Mouse (Mus musculus) forebrain, embryonic 15.5 days (tissue): ENCODE measurements around the gene Tceal5. TPM values are rescaled to one million over a fixed set of nuclear protein-coding genes. Genes with fewer than 3 reads are reported as not detected.
"Not testable (repeated sequence)": the region's sequence is repeated elsewhere in the genome, so short reads cannot be mapped to it uniquely, and the experiment has no call there.

Experiments used
- ATAC-seq: fragments of 200-750 bp; cut with Nextera tagmentation; replicated peaks from 2 replicates; pipeline ENCODE4 v1.8.0; 2017; ENCODE audit warnings: mild to moderate bottlenecking, moderate TSS enrichment, moderate library complexity
- H3K27ac ChIP-seq: fragments of 300-500 bp; sonication (generic); replicated peaks from 2 replicates; pipeline ENCODE4 v1.5.1; 2015; ENCODE audit warnings: mild to moderate bottlenecking, inconsistent platforms
- H3K27me3 ChIP-seq: fragments of 300-500 bp; sonication (generic); 2 replicates; pipeline ENCODE4 v1.6.1; 2015; ENCODE audit warnings: inconsistent platforms
- H3K36me3 ChIP-seq: fragments of 300-500 bp; sonication (generic); 2 replicates; pipeline ENCODE4 v1.6.1; 2015; ENCODE audit warnings: mild to moderate bottlenecking, inconsistent platforms
- H3K4me1 ChIP-seq: fragments of 300-500 bp; sonication (generic); 2 replicates; pipeline ENCODE4 v1.6.1; 2015; ENCODE audit warnings: inconsistent platforms
- H3K4me2 ChIP-seq: fragments of 300-500 bp; sonication (generic); replicated peaks from 2 replicates; pipeline ENCODE4 v1.6.1; 2015; ENCODE audit warnings: mild to moderate bottlenecking, inconsistent platforms
- H3K4me3 ChIP-seq: fragments of 300-500 bp; sonication (generic); 2 replicates; pipeline ENCODE4 v1.5.1; 2015; ENCODE audit warnings: mild to moderate bottlenecking, inconsistent platforms
- H3K9ac ChIP-seq: fragments of 300-500 bp; sonication (generic); replicated peaks from 2 replicates; pipeline ENCODE4 v1.6.1; 2015; ENCODE audit warnings: mild to moderate bottlenecking, inconsistent platforms
- H3K9me3 ChIP-seq: fragments of 300-500 bp; sonication (generic); 2 replicates; pipeline ENCODE4 v1.6.1; 2016; ENCODE audit warnings: inconsistent platforms
- WGBS: fragments of 180-500 bp; shearing (Covaris S2); methylation state at CpG from one replicate; pipeline ENCODE4 v1.1.7; 2015; ENCODE audit warnings: mixed read lengths; 5-methylcytosine and 5-hydroxymethylcytosine counted together
- polyA plus RNA-seq: library from polyadenylated mRNA; unstranded; fragments of >200 nt; fragmentation: Nextera tagmentation; extraction: Ambion mirVana; gene quantifications from 2 replicates; pipeline ENCODE4 v1.2.1, GENCODE M21; 2015

The Tceal5 gene
- polyA plus RNA-seq, 1 experiment from 2014 or later, result 17.5 TPM

GRCm38 (mm10) chrX:136214729-136215677, 11.3 kb upstream of the Tceal5 start, which contains the start of the genes Tceal7 and Bex1:
Gene Tceal7 (plus strand): TSS chrX:136214779.
Gene Bex1 (minus strand): TSS chrX:136215513.
- ATAC-seq, result peak; percentile 96
- WGBS, result 21% methylated on average over 18 of the region's 67 CpGs
- not testable (repeated sequence) for H3K36me3 ChIP-seq, H3K9me3 ChIP-seq, H3K27ac ChIP-seq, H3K27me3 ChIP-seq, H3K4me1 ChIP-seq
- H3K4me2 ChIP-seq, result peak within 1 kb of the TSS; percentile 39
- peak within 1 kb of the TSS; percentile 46 for H3K9ac ChIP-seq
- H3K4me3 ChIP-seq, result peak within 1 kb of the TSS; percentile 45

GRCm38 (mm10) chrX:136213396-136213795, 9.7 kb upstream of the Tceal5 start:
- H3K36me3 ChIP-seq, result no peaks in the 10 kb centered on the region
- no peaks in the 10 kb centered on the region for H3K9me3 ChIP-seq
- H3K4me3 ChIP-seq, result no peak overlapping the region
- H3K27me3 ChIP-seq, result no peaks in the 10 kb centered on the region
- H3K4me1 ChIP-seq, result no peaks in the 10 kb centered on the region
- no peak overlapping the region for H3K4me2 ChIP-seq
- no peak overlapping the region for H3K9ac ChIP-seq
- 75% methylated on average over 2 of the region's 2 CpGs for WGBS
- H3K27ac ChIP-seq, result no peak overlapping the region
- ATAC-seq, result no peak

DNA sequence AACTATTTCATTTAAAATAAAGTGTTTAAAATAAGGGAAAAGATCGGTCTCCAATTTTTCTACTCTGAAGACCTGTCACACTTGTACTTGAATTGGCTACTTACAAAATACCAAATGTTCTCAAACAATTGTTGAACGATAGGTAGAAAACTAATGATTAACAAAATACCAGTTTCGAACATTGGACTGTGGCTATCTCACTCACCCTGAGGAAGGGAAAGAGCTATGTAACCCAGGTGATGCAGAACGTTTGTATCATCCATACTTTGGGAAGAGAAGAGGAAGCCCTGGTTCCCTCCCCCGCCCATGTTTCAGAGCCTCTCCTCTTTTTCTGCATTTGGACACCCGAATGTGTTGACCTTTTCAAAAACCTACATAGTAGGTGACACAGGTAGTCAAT, 730 bp upstream of the Tceal5 start:
- 76% methylated on average over 6 of the region's 6 CpGs for WGBS
- H3K9me3 ChIP-seq, result no peaks in the 10 kb centered on the region
- ATAC-seq, result no peak

DNA sequence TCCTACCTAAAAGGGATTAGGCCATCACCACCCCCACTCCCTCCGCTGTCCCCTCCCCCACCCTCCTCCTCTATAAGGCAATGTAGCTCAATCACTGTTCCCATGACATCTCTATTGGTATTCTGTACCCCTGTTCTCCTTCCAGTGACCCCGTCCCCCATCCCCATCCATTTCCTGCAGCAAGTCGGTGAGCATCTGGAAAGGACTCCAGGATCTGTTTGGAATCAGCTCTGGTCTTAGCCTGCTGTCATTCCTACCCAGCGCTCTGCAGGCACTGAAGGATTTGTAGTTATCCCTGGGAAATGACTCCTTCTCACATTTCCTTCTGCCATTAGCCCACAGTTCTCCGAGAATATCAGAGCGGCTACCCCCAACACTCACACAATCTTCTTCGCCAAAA, 419 bp downstream of the Tceal5 start:
- H3K9ac ChIP-seq, result peak overlapping the region; percentile 47
- peak overlapping the region; percentile 55 for H3K27ac ChIP-seq
- no peaks in the 10 kb centered on the region for H3K4me1 ChIP-seq
- ATAC-seq, result no peak; the same call in none of the 2 replicates
- 20% methylated on average over 7 of the region's 7 CpGs for WGBS
- H3K36me3 ChIP-seq, result no peaks in the 10 kb centered on the region
- peak overlapping the region; percentile 51 for H3K4me2 ChIP-seq
- no peaks in the 10 kb centered on the region for H3K9me3 ChIP-seq
- H3K4me3 ChIP-seq, result peak overlapping the region; percentile 47
- H3K27me3 ChIP-seq, result no peaks in the 10 kb centered on the region

More for the DNA sequence above, 730 bp upstream of the Tceal5 start:
- no peak overlapping the region for H3K4me3 ChIP-seq
- H3K4me1 ChIP-seq, result no peaks in the 10 kb centered on the region
- no peak overlapping the region for H3K27ac ChIP-seq
- no peak overlapping the region for H3K4me2 ChIP-seq
- no peak overlapping the region for H3K9ac ChIP-seq
- no peaks in the 10 kb centered on the region for H3K36me3 ChIP-seq
- no peaks in the 10 kb centered on the region for H3K27me3 ChIP-seq

- 42% methylated on average over 1 of the region's 1 CpGs for whole genome bisulfite sequencing
These were observed 6.8 kb downstream of the Tceal5 start for GRCm38 (mm10) chrX:136196873-136197272.

DNA sequence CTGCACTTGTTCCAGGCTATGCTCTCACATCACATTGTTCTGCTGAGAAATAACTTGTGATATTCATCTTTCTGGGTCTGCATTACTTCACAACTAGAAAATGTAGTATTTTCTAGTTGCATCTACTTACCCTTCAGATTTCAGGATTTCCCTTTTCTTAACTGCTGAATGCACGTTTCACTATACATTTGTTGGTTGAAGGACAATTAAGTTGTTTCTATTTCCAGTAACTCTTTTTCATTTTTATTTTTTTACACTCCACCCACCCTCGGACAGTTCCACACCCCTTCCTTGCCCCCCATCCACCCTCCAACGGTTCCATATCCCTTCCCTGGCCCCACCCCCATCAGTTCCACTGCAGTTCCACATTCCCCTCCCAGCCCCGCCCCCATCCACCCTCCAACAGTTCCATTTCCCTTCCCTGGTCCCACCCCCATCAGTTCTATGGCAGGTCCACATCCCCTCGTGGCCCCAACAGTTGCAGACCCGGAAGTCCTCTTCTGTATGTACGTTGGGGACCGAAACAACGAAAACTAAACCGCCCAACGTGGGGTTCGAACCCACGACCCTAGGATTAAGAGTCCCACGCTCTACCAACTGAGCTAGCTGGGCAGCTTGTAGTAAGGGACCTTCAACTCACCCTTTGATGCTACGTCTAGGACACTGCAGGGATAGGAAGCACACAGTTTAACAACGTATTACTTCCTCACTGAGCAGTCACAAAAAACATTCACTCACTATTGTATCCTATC, 8.3 kb downstream of the Tceal5 start:
- 81% methylated on average over 16 of the region's 16 CpGs for WGBS
- no peak for ATAC-seq

More at GRCm38 (mm10) chrX:136196873-136197272, 6.8 kb downstream of the Tceal5 start:
- no peak for ATAC-seq
- Histone ChIP-seq H3K4me1 (no peaks in the 10 kb centered on the region), H3K4me3 (no peak overlapping the region), H3K9ac (no peak overlapping the region), H3K27ac (no peak overlapping the region), H3K4me2 (no peak overlapping the region), H3K27me3 (no peaks in the 10 kb centered on the region), H3K36me3 (no peaks in the 10 kb centered on the region), H3K9me3 (no peaks in the 10 kb centered on the region)

DNA sequence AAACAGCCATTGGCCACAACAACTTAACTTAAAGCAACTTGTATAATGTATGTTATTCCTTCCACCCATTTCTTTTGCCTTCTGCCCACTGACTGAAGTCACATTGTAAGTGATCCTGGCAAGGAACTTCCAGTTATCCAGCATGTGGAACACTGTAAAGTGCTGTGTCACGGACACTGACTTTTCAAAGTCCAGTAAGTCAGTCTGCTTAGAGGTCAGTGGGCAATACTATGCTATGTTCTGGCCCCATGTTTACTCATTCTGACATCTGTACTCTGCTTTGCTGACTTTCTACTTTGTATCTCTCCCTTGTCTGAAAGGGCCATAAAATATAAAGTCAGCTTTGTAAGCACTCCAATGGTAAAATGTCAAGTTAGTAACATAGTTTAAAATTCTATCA, 20.6 kb downstream of the Tceal5 start:
- Histone ChIP-seq H3K9ac (no peak overlapping the region), H3K27me3 (no peaks in the 10 kb centered on the region), H3K36me3 (no peaks in the 10 kb centered on the region), H3K9me3 (no peaks in the 10 kb centered on the region), H3K27ac (no peak overlapping the region), H3K4me3 (no peak overlapping the region), H3K4me2 (no peak overlapping the region), H3K4me1 (no peaks in the 10 kb centered on the region)
- 95% methylated on average over 1 of the region's 1 CpGs for WGBS
- no peak for ATAC-seq

More for the DNA sequence above, 8.3 kb downstream of the Tceal5 start:
- no peak overlapping the region for H3K4me2 ChIP-seq
- H3K4me3 ChIP-seq, result no peak overlapping the region
- no peak overlapping the region for H3K27ac ChIP-seq
- H3K27me3 ChIP-seq, result no peaks in the 10 kb centered on the region
- no peak overlapping the region for H3K9ac ChIP-seq
- H3K9me3 ChIP-seq, result no peaks in the 10 kb centered on the region
- no peaks in the 10 kb centered on the region for H3K4me1 ChIP-seq
- H3K36me3 ChIP-seq, result no peaks in the 10 kb centered on the region

GRCm38 (mm10) chrX:136180897-136181553, 22.7 kb downstream of the Tceal5 start:
- ATAC-seq, result no peak
- no peaks in the 10 kb centered on the region for H3K27me3 ChIP-seq
- H3K9me3 ChIP-seq, result no peaks in the 10 kb centered on the region
- H3K9ac ChIP-seq, result no peak overlapping the region
- H3K36me3 ChIP-seq, result no peaks in the 10 kb centered on the region
- no peak overlapping the region for H3K27ac ChIP-seq
- no peaks in the 10 kb centered on the region for H3K4me1 ChIP-seq
- no peak overlapping the region for H3K4me2 ChIP-seq
- no peak overlapping the region for H3K4me3 ChIP-seq
- whole genome bisulfite sequencing, result 20% methylated on average over 11 of the region's 11 CpGs

GRCm38 (mm10) chrX:136172786-136173185, 30.9 kb downstream of the Tceal5 start:
- no peak for ATAC-seq
- peak overlapping the region; percentile 59 for H3K4me3 ChIP-seq
- 25% methylated on average over 10 of the region's 10 CpGs for WGBS
- peaks cover 4% of the 10 kb centered on the region; the same call in 1 of the 2 replicates for H3K4me1 ChIP-seq
- H3K9ac ChIP-seq, result peak overlapping the region; percentile 41; the same call in 1 of the 2 replicates
- H3K27me3 ChIP-seq, result no peaks in the 10 kb centered on the region
- peak overlapping the region; percentile 86; the same call in 1 of the 2 replicates for H3K27ac ChIP-seq
- no peaks in the 10 kb centered on the region for H3K36me3 ChIP-seq
- no peaks in the 10 kb centered on the region for H3K9me3 ChIP-seq
- H3K4me2 ChIP-seq, result peak overlapping the region; percentile 45

DNA sequence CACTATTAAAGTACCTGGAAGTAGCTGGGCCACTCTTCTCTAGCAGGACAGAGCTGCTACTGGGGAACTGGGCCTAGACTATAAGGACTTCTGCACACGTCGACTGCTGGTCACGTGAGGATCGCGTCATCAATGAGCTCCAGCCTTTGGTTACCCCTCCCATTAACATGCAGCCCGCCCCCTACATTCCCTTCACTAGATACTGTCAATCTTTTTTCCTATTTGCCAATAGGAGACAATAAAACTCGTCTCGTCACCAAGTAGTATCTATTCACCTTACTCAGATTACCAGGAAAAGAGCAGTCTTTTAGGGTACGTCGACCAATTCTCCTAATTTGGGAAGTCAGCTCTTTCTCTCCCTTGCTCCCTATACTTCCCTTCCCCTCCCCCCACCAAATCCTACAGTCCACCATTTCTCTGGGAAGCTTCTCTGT, 31.5 kb downstream of the Tceal5 start, which contains the start of gene Tceal8:
Gene Tceal8, minus strand, starts transcription at position 225 of the 434 bp plus-strand sequence.
- WGBS, result 21% methylated on average over 10 of the region's 10 CpGs
- peak within 1 kb of the TSS; percentile 86 for H3K27ac ChIP-seq
- ATAC-seq, result peak; percentile 98
- H3K9ac ChIP-seq, result peak within 1 kb of the TSS; percentile 58
- H3K9me3 ChIP-seq, result no peaks in the 10 kb centered on the region
- peak within 1 kb of the TSS; percentile 55 for H3K4me2 ChIP-seq
- H3K36me3 ChIP-seq, result no peaks in the 10 kb centered on the region
- peaks cover 4% of the 10 kb centered on the region; the same call in 1 of the 2 replicates for H3K4me1 ChIP-seq
- peak within 1 kb of the TSS; percentile 59 for H3K4me3 ChIP-seq
- no peaks in the 10 kb centered on the region for H3K27me3 ChIP-seq
